Mouse (Mus musculus) testis, postnatal 14 days (tissue): ENCODE results near the gene Tmtc1.

Source experiments
- DNase-seq: peaks from one replicate; pipeline ENCODE4 v3.0.0; 2021; ENCODE audit warnings: low spot score

The Tmtc1 gene

GRCm38 (mm10) chr6:148241685-148242084, 202.5 kb downstream of the Tmtc1 start:
- DNase-seq, result no peak

- DNase-seq, result no peak
These were observed 204.9 kb downstream of the Tmtc1 start for GRCm38 (mm10) chr6:148239311-148239710.

- DNase-seq, result peak; percentile 31
These were observed 206.7 kb downstream of the Tmtc1 start for GRCm38 (mm10) chr6:148237453-148237852.

- DNase-seq, result no peak
These were observed 209.9 kb downstream of the Tmtc1 start for GRCm38 (mm10) chr6:148234105-148234828.

- DNase-seq, result no peak
These were observed 216.6 kb downstream of the Tmtc1 start for GRCm38 (mm10) chr6:148227542-148227941.

- DNase-seq, result no peak
These were observed 221.5 kb downstream of the Tmtc1 start for GRCm38 (mm10) chr6:148222686-148223085.

GRCm38 (mm10) chr6:148218235-148219076, 225.7 kb downstream of the Tmtc1 start:
- DNase-seq, result no peak

GRCm38 (mm10) chr6:148216752-148217151, 227.4 kb downstream of the Tmtc1 start:
- no peak for DNase-seq

GRCm38 (mm10) chr6:148214765-148215164, 229.4 kb downstream of the Tmtc1 start:
- DNase-seq, result no peak

GRCm38 (mm10) chr6:148211897-148212680, 232.1 kb downstream of the Tmtc1 start, which contains the start of gene Ergic2:
Gene Ergic2, minus strand, starts transcription at chr6:148212374.
- peak; percentile 99 for DNase-seq

- DNase-seq, result peak; percentile 63
These were observed 232.8 kb downstream of the Tmtc1 start for GRCm38 (mm10) chr6:148211391-148211876.

GRCm38 (mm10) chr6:148207522-148207921, 236.7 kb downstream of the Tmtc1 start:
- no peak for DNase-seq

GRCm38 (mm10) chr6:148205134-148205533, 239.1 kb downstream of the Tmtc1 start:
- DNase-seq, result no peak

- no peak for DNase-seq
These were observed 244.5 kb downstream of the Tmtc1 start for GRCm38 (mm10) chr6:148199729-148200128.

GRCm38 (mm10) chr6:148199177-148199576, 245.0 kb downstream of the Tmtc1 start:
- DNase-seq, result no peak

GRCm38 (mm10) chr6:148193972-148194701, 250.1 kb downstream of the Tmtc1 start:
- no peak for DNase-seq

- no peak for DNase-seq
These were observed 258.5 kb downstream of the Tmtc1 start for GRCm38 (mm10) chr6:148185694-148186093.
